Mouse (Mus musculus) sigmoid colon, adult 10 weeks (tissue): ENCODE measurements around the gene C1d. TPM values are rescaled to one million over a fixed set of nuclear protein-coding genes. Genes with fewer than 3 reads are reported as not detected.

Experiments used
- polyA plus RNA-seq: library from polyadenylated mRNA; stranded (reverse); fragments of 350-450 nt; fragmentation: Illumina TruSeq; extraction: RNeasy Lipid Tissue Mini Kit (QIAGEN cat#74804); gene quantifications from one replicate; pipeline ENCODE4 v1.2.3, GENCODE M21; 2014; ENCODE audit warnings: low read depth, low replicate concordance

C1d gene
- polyA plus RNA-seq: 136 TPM

GRCm38 (mm10) chr11:17257443-17257842, at the start of gene C1d:
TSS of gene C1d (plus strand) at chr11:17257579.

GRCm38 (mm10) chr11:17211258-17212140, 45.9 kb upstream of the C1d start, which contains the start of gene Pno1:
TSS of gene Pno1 (minus strand) at chr11:17211568.

Other genes with a start within 250 kb of the C1d start
- gene Cnrip1, start 206.0 kb upstream of the C1d start, polyA plus RNA-seq: 8.3 TPM
- gene Plek, start 205.2 kb upstream of the C1d start, polyA plus RNA-seq: 36.1 TPM
- gene Ppp3r1, start 98.3 kb upstream of the C1d start, polyA plus RNA-seq: 313 TPM
- 16.9 TPM for gene Wdr92, start 75.5 kb upstream of the C1d start, polyA plus RNA-seq
- 62.0 TPM for gene Pno1, start 46.0 kb upstream of the C1d start, polyA plus RNA-seq